Mouse (Mus musculus): ENCODE data around the gene Rap1gap2. TPM values are rescaled to one million over a fixed set of nuclear protein-coding genes. Genes with fewer than 3 reads are reported as not detected.

Gene Rap1gap2
- polyA plus RNA-seq, 1 experiment from 2014 or later, result 16.9 TPM

DNA sequence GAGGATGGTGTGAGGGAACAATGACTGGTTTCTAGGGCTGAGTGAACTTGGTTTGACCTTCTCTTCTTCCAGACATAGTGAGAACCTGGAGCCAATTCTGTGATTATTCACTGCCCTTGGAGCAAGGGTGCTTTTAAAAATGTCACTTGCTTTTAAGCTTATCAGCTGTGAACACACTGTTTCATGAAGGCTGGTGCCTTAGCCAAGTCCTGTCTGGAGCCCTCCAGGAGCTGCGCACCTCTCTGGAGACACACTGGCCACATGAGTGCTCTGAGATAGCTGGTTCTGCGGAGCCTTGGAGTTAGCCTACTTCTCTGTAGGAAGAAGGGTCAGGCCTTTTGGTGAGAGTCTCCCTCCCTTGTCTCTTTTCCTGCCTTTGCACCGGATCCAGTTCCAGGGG, 95.7 kb downstream of the Rap1gap2 start:
- WGBS, result 94% methylated on average over 3 of the region's 3 CpGs

DNA sequence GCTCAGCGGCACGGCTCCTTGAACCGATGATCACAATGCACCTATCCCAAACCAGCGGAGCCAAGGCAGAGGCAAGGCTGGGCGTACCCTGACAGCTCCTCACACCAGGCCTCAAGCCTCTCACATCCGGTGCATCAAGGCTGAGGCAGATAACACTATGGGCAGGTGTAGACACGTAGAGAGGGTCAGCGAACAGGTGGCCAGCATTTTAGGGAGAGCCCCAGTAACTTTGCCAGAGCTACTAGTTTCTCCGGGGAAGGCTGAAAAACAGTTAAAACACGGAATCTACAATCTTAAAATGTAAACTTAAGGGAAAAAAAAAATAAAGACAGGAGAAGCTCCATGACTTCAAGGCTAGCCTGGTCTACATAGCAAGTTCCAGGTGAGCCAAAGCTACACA, 98.1 kb downstream of the Rap1gap2 start:
- ATAC-seq (ENCODE audit: low FRiP score, low read depth), result no peak
- no peak overlapping the region for H3K27ac ChIP-seq (replicated peaks)
- H3K4me2 ChIP-seq, result no peak overlapping the region
- H3K9ac ChIP-seq, result no peak overlapping the region
- no peaks in the 10 kb centered on the region for H3K36me3 ChIP-seq
- no peaks in the 10 kb centered on the region for H3K27me3 ChIP-seq
- H3K9me3 ChIP-seq, result no peaks in the 10 kb centered on the region
- H3K4me3 ChIP-seq, result no peak overlapping the region
- 91% methylated on average over 10 of the region's 10 CpGs for WGBS
- H3K4me1 ChIP-seq (replicated peaks), result no peaks in the 10 kb centered on the region

More for the DNA sequence above, 95.7 kb downstream of the Rap1gap2 start:
- Histone ChIP-seq H3K27me3 (no peaks in the 10 kb centered on the region), H3K27ac (replicated peaks) (no peak overlapping the region), H3K9ac (no peak overlapping the region), H3K36me3 (no peaks in the 10 kb centered on the region), H3K4me3 (no peak overlapping the region), H3K9me3 (no peaks in the 10 kb centered on the region), H3K4me1 (replicated peaks) (no peaks in the 10 kb centered on the region), H3K4me2 (no peak overlapping the region)
- ATAC-seq (ENCODE audit: low FRiP score, low read depth), result no peak

DNA sequence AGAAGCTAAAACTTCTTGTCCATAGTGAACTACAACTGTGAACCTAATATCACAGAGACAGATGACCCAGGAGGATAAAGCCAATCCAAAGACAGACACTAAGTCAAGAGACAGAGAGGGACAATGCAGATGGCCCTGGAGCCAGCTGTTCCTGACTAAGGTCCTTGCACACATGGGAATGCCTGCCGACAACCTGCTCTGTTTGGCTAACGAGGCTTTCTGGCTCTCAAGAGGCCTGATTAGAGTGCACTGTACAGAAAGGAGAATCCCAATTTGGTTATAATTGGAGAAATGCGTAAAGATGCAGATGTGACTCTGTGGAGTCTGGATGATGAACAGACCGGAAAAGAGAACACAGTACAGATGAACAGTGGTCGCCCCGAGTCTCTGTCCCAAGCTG, 104.4 kb downstream of the Rap1gap2 start:
- Histone ChIP-seq H3K9ac (no peak overlapping the region), H3K4me3 (no peak overlapping the region), H3K27ac (replicated peaks) (no peak overlapping the region), H3K27me3 (no peaks in the 10 kb centered on the region), H3K4me1 (replicated peaks) (peaks cover 6% of the 10 kb centered on the region; the same call in 1 of the 2 replicates), H3K9me3 (no peaks in the 10 kb centered on the region), H3K36me3 (no peaks in the 10 kb centered on the region), H3K4me2 (no peak overlapping the region)
- no peak for ATAC-seq (ENCODE audit: low FRiP score, low read depth)
- 49% methylated on average over 6 of the region's 6 CpGs for WGBS

DNA sequence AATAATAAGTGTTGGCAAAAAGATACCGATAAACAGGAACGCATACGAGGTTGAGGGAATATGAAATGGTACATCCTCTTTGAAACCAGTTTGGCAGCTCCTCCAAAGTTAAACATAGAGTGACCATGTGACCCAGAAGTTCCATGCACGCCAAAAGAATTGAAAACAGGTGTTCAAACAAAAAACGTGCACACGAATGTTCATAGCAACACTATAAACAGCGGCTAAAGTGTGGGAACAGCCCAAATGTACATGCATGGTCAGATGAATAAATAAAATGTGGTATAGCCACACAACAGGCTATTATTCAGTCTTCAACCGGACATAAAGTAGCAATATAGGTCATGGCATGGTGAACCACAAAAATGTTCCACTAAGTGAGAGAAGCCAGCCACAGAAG, 108.2 kb downstream of the Rap1gap2 start:
- Histone ChIP-seq H3K4me2 (no peak overlapping the region), H3K4me3 (no peak overlapping the region), H3K9ac (no peak overlapping the region), H3K9me3 (no peaks in the 10 kb centered on the region), H3K27me3 (no peaks in the 10 kb centered on the region), H3K27ac (replicated peaks) (no peak overlapping the region), H3K36me3 (no peaks in the 10 kb centered on the region), H3K4me1 (replicated peaks) (peaks cover 15% of the 10 kb centered on the region; the same call in 1 of the 2 replicates)
- no peak for ATAC-seq (ENCODE audit: low FRiP score, low read depth)
- 89% methylated on average over 8 of the region's 8 CpGs for WGBS

DNA sequence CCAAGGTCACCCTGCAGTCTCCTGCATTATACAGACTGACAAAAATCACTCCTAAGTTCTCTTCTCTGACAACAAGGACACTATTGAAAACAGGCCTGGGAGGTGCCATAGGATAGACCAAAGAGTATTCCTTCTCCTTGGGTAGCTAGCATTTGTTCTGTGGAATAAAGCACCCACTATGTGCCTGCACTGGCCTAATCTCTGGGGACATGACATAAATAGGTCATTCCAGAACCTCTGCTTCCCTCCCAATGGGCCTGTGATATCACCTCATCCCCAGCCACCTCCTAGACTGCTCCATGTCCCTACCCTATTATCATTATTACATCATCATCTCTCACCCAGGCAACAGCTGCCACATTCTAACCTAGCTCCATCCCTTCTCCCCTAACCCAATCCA, 108.7 kb downstream of the Rap1gap2 start:
- Histone ChIP-seq H3K36me3 (no peaks in the 10 kb centered on the region), H3K27ac (replicated peaks) (no peak overlapping the region), H3K9ac (no peak overlapping the region), H3K4me2 (no peak overlapping the region), H3K4me3 (no peak overlapping the region), H3K9me3 (no peaks in the 10 kb centered on the region), H3K27me3 (no peaks in the 10 kb centered on the region), H3K4me1 (replicated peaks) (peaks cover 15% of the 10 kb centered on the region; the same call in 1 of the 2 replicates)
- no peak for ATAC-seq (ENCODE audit: low FRiP score, low read depth)

DNA sequence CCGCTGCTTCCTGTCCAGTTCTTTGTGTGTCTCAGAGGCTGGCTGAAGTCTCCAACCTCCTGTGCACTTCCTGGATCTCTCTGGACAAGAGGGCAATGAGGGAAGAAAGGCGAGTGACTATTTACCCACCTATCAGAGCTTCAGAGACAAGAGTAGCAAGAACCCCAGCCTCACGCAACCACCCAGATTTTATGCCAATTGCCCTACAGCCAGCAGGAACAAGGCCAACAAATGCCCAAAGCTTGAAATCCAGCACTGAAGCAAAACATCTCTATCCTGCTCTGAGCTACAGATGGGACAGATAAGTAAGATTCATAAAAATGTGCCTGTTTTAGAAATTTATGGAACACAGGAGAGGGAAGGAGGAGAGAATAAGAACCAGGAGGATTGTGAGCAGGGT, 109.7 kb downstream of the Rap1gap2 start:
- Histone ChIP-seq H3K4me3 (no peak overlapping the region), H3K36me3 (no peaks in the 10 kb centered on the region), H3K4me2 (no peak overlapping the region), H3K4me1 (replicated peaks) (peaks cover 13% of the 10 kb centered on the region; the same call in 1 of the 2 replicates), H3K9me3 (no peaks in the 10 kb centered on the region), H3K9ac (no peak overlapping the region), H3K27me3 (no peaks in the 10 kb centered on the region), H3K27ac (replicated peaks) (no peak overlapping the region)
- ATAC-seq (ENCODE audit: low FRiP score, low read depth), result no peak
- WGBS, result 74% methylated on average over 3 of the region's 3 CpGs

DNA sequence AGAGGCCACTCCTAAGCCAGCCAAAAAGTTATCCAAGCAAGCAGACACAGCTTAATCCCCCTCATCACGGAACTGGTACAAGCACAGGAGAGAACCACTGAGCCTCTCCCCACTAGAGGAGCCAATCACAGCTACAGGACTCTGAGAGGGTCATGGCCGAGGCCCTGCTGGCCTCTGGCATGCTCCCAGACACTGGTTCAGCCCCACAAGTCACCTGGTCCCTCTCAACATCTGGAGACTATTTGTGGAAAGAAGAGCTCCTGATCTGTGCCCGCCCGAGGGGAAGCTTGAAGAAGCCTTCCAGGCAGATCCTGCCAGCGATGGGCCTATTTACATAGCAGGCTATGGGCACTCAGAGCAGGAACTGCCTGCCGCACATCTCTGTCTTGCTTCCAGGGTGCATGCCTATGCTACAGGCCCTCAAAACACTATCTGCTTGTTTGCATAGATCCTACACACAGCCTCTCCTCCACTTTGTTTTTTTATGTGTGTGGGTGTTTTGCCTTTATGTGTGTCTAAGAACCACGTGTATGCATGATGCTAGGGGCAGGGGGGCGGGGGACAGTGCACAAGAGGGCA, 111.1 kb downstream of the Rap1gap2 start:
- Histone ChIP-seq H3K27ac (replicated peaks) (no peak overlapping the region), H3K4me1 (replicated peaks) (peaks cover 9% of the 10 kb centered on the region; the same call in 1 of the 2 replicates), H3K9me3 (no peaks in the 10 kb centered on the region), H3K9ac (no peak overlapping the region), H3K36me3 (no peaks in the 10 kb centered on the region), H3K4me3 (no peak overlapping the region), H3K27me3 (no peaks in the 10 kb centered on the region), H3K4me2 (no peak overlapping the region)
- ATAC-seq (ENCODE audit: low FRiP score, low read depth), result no peak
- WGBS, result 57% methylated on average over 8 of the region's 8 CpGs

DNA sequence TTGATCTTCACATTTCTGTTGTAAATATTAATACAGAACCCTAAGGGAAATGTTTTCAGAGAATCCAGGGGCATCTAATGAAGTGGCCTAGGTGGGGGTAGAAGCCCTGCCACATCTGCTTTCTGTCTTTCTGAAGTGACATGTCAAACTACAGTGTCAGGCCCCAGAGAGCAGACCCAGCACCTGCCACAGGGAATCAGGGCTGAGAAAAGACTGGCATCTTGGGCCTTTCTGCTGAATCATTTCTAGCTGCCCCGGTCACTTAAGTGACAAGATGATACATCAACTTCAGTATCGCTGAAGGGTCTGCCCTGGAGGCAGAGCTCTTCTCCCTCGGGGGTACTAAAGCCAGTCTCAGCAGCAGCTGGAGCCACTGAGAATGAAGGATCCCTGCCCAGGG, 111.7 kb downstream of the Rap1gap2 start:
- Histone ChIP-seq H3K27ac (replicated peaks) (no peak overlapping the region), H3K4me3 (no peak overlapping the region), H3K9me3 (no peaks in the 10 kb centered on the region), H3K4me1 (replicated peaks) (peaks cover 9% of the 10 kb centered on the region; the same call in 1 of the 2 replicates), H3K27me3 (no peaks in the 10 kb centered on the region), H3K4me2 (no peak overlapping the region), H3K9ac (no peak overlapping the region), H3K36me3 (no peaks in the 10 kb centered on the region)
- WGBS, result 32% methylated on average over 3 of the region's 3 CpGs
- ATAC-seq (ENCODE audit: low FRiP score, low read depth), result no peak

DNA sequence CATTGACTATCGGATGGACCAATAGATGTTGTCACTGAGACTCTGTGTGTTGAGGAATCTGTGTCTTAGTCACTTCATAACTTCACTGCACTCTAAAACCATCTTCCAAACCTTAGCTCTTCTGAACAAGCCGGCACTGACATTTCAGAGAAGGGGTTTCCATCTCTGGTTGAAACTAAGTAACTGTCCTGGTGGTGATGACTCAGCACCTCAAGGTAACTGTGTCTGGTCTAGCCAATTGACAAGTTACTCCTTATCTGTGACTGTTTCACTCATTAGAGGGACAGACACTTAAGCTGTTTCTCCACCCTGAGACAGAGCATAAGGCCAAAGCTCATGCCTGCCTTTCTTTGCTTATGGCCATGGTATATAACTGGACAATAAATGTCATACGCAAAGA, 114.1 kb downstream of the Rap1gap2 start:
- H3K27me3 ChIP-seq, result no peaks in the 10 kb centered on the region
- no peaks in the 10 kb centered on the region for H3K36me3 ChIP-seq
- H3K27ac ChIP-seq (replicated peaks), result no peak overlapping the region
- H3K4me2 ChIP-seq, result no peak overlapping the region
- ATAC-seq (ENCODE audit: low FRiP score, low read depth), result no peak
- no peak overlapping the region for H3K9ac ChIP-seq
- H3K4me1 ChIP-seq (replicated peaks), result peaks cover 13% of the 10 kb centered on the region; the same call in 1 of the 2 replicates
- WGBS, result 97% methylated on average over 3 of the region's 3 CpGs
- H3K4me3 ChIP-seq, result no peak overlapping the region
- no peaks in the 10 kb centered on the region for H3K9me3 ChIP-seq

DNA sequence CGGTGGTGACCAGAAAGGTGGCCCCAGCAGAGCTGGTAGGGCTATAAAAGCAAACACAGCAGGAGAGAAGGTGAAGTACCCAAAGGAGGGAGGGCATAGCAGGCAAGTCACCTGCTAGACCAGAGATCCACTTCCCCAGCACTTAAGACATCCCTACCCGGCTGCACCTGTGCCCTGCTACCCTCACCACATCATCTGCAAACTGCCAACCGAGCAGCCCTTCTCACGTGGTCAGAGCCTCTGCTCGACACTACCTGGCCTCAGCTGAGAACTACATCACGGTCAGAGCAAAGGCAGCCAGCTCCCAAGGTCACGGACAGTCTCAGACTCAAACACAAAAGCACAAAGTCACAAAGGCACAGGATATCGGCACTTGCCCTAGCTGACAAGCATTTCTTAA, 116.8 kb downstream of the Rap1gap2 start:
- Histone ChIP-seq H3K9me3 (no peaks in the 10 kb centered on the region), H3K27ac (replicated peaks) (no peak overlapping the region), H3K36me3 (no peaks in the 10 kb centered on the region), H3K9ac (no peak overlapping the region), H3K4me3 (no peak overlapping the region), H3K4me1 (replicated peaks) (peaks cover 6% of the 10 kb centered on the region; the same call in 1 of the 2 replicates), H3K4me2 (no peak overlapping the region), H3K27me3 (no peaks in the 10 kb centered on the region)
- ATAC-seq (ENCODE audit: low FRiP score, low read depth), result no peak
- WGBS, result 75% methylated on average over 8 of the region's 8 CpGs

DNA sequence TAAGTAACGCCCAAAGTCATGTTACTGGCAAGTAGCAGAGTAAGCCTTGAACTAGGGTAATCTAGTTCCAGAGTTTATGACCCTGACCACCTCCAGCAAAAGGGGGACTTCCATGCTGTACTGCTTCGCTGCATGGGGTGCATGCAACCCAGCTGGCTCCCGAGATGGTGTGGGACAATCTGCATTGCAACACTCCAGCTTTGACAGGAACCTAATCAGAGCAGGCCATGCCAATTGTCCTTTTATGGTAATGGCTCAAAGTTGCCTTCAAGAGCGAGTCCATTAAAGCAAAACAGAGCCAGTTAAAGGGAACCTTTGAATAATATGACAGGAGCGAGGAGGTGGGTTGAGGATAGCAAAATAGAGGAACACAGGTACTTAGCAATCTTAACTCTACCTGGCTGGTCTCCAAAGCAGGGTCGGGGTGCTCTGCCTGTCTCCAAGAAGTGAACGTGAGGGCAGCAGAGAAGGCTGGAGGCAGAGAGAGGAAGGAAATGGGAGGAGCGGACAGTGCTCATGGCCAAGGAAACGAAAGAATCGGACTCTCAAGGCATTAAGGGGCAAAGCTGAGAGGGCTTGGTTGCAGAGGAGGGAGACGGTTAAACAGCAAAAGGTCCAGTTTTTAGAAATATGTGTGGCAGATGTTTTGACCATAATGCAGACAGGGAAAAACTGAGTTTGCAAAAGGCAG, 117.4 kb downstream of the Rap1gap2 start:
- Histone ChIP-seq H3K4me3 (no peak overlapping the region), H3K27ac (replicated peaks) (no peak overlapping the region), H3K4me1 (replicated peaks) (0 out of 2 replicates have a peak, but pooled peaks cover 4% of the 10 kb centered on the region), H3K36me3 (no peaks in the 10 kb centered on the region), H3K9ac (no peak overlapping the region), H3K4me2 (no peak overlapping the region), H3K27me3 (no peaks in the 10 kb centered on the region), H3K9me3 (no peaks in the 10 kb centered on the region)
- no peak for ATAC-seq (ENCODE audit: low FRiP score, low read depth)
- WGBS, result 75% methylated on average over 11 of the region's 11 CpGs

DNA sequence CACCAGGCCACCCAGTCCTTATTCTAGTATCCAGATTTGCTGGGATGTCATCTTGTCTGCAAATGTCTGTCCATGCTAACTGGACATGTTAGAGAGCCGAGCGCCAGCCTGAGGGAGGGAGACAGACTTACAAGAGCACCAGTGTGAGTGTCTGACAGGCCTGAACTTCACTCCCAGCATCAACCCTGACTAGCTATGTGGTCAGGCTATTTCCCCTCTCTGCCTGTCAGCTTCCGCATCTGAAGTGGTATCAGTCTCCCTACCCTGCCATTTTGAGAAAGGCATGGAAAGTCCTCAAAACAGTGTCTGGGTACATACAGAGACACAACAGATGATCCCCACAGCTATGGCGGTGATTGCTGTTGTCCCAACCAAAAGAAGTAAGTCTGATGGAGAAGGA, 119.6 kb downstream of the Rap1gap2 start:
- Histone ChIP-seq H3K4me3 (no peak overlapping the region), H3K27ac (replicated peaks) (no peak overlapping the region), H3K36me3 (no peaks in the 10 kb centered on the region), H3K4me1 (replicated peaks) (0 out of 2 replicates have a peak, but pooled peaks cover 4% of the 10 kb centered on the region), H3K9ac (no peak overlapping the region), H3K9me3 (no peaks in the 10 kb centered on the region), H3K27me3 (no peaks in the 10 kb centered on the region), H3K4me2 (no peak overlapping the region)
- no peak for ATAC-seq (ENCODE audit: low FRiP score, low read depth)
- 87% methylated on average over 4 of the region's 4 CpGs for WGBS
